Mouse (Mus musculus): Measurements from ENCODE around the gene Ap2a1. TPM values are rescaled to one million over a fixed set of nuclear protein-coding genes. Genes with fewer than 3 reads are reported as not detected.

Ap2a1 gene
- polyA plus RNA-seq, 1 experiment from 2014 or later = 54.0 TPM

DNA sequence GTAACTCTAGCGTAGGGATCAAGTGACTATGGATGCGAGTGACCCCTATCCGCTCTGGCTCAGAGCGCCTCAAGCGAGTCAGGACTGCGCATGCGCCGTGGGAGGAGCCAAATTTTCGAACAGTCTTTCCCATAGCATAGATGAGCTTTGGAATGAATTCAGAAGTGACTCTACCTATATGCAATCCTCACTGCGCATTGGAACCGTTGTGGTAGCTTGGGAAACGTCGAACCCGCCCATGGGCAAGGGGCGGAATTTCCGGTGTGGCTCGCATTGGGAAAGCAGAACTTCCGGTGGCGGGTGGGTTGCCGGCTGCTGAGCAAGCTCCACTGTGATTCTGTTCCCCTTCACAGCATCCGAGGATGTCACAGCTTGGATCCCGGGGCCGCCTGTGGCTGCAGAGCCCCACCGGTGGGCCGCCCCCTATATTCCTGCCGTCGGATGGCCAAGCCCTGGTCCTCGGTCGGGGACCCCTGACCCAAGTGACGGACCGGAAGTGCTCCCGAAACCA lies 72.2 kb downstream of the Ap2a1 start, which contains the start of gene Pnkp:
Gene Pnkp (plus strand): TSS at position 98 of the 511 bp plus-strand sequence.
- Histone ChIP-seq H3K4me2 (ENCODE audit: low read length) (peak within 1 kb of the TSS; percentile 95), H3K4me1 (ENCODE audit: control insufficient read depth in 2 of 2, insufficient read depth in 2 of 2, low read length in 2 of 2) (peaks cover 16 to 36% of the 10 kb centered on the region in 2 experiments)
- under 1% methylated on average over 32 of the region's 32 CpGs for WGBS

DNA sequence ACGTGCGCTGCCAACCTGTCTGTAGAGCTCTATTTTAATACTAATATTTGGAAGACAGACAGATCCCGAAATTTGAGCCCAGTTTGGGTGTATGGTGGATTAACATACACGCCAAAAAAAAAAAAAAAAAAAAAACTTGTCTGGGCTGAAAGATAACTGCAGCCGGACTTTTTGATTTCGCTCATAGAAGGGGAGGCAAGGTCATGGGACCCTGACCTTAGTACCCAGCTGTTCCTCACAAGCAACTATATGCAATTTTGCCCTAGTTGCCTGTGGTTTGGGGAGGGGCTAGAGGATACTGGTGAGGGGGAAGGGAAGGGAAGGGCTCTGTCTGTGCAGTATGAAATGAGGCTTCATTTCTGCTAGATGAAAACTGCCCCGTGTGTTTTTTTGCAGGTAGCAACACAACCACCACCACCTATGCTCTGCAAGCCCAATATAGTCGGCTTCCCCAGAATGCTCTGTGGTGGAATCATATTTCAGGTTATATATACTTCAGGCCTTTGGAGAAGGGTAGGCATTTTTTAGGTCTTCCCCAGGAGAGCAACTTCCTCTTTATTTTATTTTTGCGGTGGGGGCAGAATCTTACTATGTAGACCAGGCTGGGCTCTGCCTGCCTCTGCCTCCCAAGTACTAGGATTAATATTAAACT lies 72.9 kb downstream of the Ap2a1 start:
- WGBS = 57% methylated on average over 9 of the region's 9 CpGs
- no peak for ATAC-seq (ENCODE audit: insufficient number of reproducible peaks, insufficient read depth, low FRiP score, low read depth)
- Histone ChIP-seq H3K27me3 (ENCODE audit: control insufficient read depth, insufficient read depth, low read length) (no peaks in the 10 kb centered on the region), H3K27ac (replicated peaks in 1 of 2; ENCODE audit: control insufficient read depth in 1 of 2, insufficient read depth in 1 of 2, low read depth in 2 of 2, low read length in 2 of 2) (peak overlapping the region; percentile 92 to 95), H3K36me3 (ENCODE audit: control insufficient read depth, insufficient read depth, low read length) (peaks cover 33% of the 10 kb centered on the region), H3K4me1 (ENCODE audit: control insufficient read depth in 2 of 2, insufficient read depth in 2 of 2, low read length in 2 of 2) (peaks cover 16 to 38% of the 10 kb centered on the region in 2 experiments), H3K9me3 (ENCODE audit: control insufficient read depth, low read length) (no peaks in the 10 kb centered on the region), H3K4me2 (ENCODE audit: low read length) (peak overlapping the region; percentile 95), H3K9ac (ENCODE audit: low read length) (peak overlapping the region; percentile 92), H3K4me3 (ENCODE audit: control insufficient read depth in 1 of 2, insufficient read depth in 1 of 2, low read depth in 1 of 2, low read length in 2 of 2) (peak overlapping the region in 1 of 2 experiments; percentile 86; a peak in 3 of 4 replicates)

More for the DNA sequence above, 72.2 kb downstream of the Ap2a1 start, which contains the start of gene Pnkp:
- H3K36me3 ChIP-seq (ENCODE audit: control insufficient read depth, insufficient read depth, low read length) = peaks cover 35% of the 10 kb centered on the region
- H3K27ac ChIP-seq (replicated peaks in 1 of 2; ENCODE audit: control insufficient read depth in 1 of 2, insufficient read depth in 1 of 2, low read depth in 2 of 2, low read length in 2 of 2) = peak within 1 kb of the TSS; percentile 92 to 95
- no peaks in the 10 kb centered on the region for H3K27me3 ChIP-seq (ENCODE audit: control insufficient read depth, insufficient read depth, low read length)
- H3K9ac ChIP-seq (ENCODE audit: low read length) = peak within 1 kb of the TSS; percentile 92
- H3K4me3 ChIP-seq (ENCODE audit: control insufficient read depth in 1 of 2, insufficient read depth in 1 of 2, low read depth in 1 of 2, low read length in 2 of 2) = peak within 1 kb of the TSS; percentile 86 to 94
- 0 out of 2 replicates have a peak, but pooled peaks have one; percentile 23 for ATAC-seq (ENCODE audit: insufficient number of reproducible peaks, insufficient read depth, low FRiP score, low read depth)
- no peaks in the 10 kb centered on the region for H3K9me3 ChIP-seq (ENCODE audit: control insufficient read depth, low read length)

DNA sequence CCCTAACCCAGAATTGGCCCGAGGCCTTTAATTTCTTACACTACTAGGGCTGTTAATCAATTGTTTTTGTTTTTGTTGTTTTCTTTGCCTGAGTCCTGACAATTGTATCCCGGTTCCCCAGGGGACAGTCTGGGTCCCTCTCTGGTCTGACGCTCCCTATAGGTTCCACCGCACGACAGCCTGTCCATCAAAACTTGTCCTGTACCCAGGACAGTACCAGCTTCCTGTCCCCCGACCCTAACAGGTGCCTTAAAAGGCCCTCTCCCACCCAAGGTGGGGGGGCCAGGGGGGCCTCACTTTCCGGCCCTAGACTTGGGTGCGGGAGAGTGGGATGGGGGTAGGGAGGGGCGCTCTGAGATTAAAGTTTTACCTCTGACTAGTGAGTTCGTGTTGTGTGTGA lies 74.3 kb downstream of the Ap2a1 start:
- 35% methylated on average over 10 of the region's 10 CpGs for WGBS
- Histone ChIP-seq H3K9me3 (ENCODE audit: control insufficient read depth, low read length) (no peaks in the 10 kb centered on the region), H3K27me3 (ENCODE audit: control insufficient read depth, insufficient read depth, low read length) (no peaks in the 10 kb centered on the region), H3K4me1 (ENCODE audit: control insufficient read depth in 2 of 2, insufficient read depth in 2 of 2, low read length in 2 of 2) (peaks cover 23 to 48% of the 10 kb centered on the region in 2 experiments), H3K4me3 (ENCODE audit: control insufficient read depth in 1 of 2, insufficient read depth in 1 of 2, low read depth in 1 of 2, low read length in 2 of 2) (peak overlapping the region; percentile 46 to 59), H3K4me2 (ENCODE audit: low read length) (peak overlapping the region; percentile 81), H3K36me3 (ENCODE audit: control insufficient read depth, insufficient read depth, low read length) (peaks cover 34% of the 10 kb centered on the region), H3K27ac (replicated peaks in 1 of 2; ENCODE audit: control insufficient read depth in 1 of 2, insufficient read depth in 1 of 2, low read depth in 2 of 2, low read length in 2 of 2) (peak overlapping the region; percentile 93 to 96), H3K9ac (ENCODE audit: low read length) (peak overlapping the region; percentile 73)
- ATAC-seq (ENCODE audit: insufficient number of reproducible peaks, insufficient read depth, low FRiP score, low read depth) = no peak

DNA sequence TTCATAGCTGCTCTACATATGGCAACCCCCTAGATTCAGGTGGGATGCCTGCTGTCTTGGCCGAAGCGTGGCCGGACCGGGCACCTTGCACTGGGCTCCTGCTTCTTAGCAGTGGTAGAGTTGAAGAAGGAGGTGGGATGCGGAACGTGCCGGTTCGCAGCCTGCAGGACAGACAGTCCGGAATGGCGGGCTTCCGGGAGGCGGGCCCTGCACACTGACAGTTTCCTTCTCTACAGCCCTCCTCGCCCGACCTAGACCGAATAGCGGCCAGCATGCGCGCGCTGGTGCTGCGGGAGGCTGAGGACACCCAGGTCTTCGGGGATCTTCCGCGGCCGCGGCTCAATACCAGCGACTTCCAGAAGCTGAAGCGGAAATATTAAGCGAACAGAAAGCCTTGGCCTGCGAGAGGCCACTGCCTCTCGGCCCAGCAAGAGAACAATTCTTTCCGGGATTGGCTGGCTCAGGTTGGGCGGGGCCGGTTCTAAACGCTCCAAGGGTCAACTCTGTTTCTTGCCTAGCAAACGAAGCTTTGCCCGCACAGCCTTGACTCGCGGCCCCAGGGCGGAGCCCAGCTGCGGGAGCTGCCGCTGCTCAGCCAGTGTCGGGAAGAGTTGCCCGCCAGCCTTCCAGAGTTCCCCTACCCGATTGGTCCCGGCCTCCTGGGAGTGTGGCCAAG lies 74.8 kb downstream of the Ap2a1 start:
- H3K4me1 ChIP-seq (ENCODE audit: control insufficient read depth in 2 of 2, insufficient read depth in 2 of 2, low read length in 2 of 2) = peaks cover 23 to 48% of the 10 kb centered on the region in 2 experiments
- peak overlapping the region; percentile 73 for H3K9ac ChIP-seq (ENCODE audit: low read length)
- 1% methylated on average over 45 of the region's 45 CpGs for WGBS
- H3K9me3 ChIP-seq (ENCODE audit: control insufficient read depth, low read length) = no peaks in the 10 kb centered on the region
- no peaks in the 10 kb centered on the region for H3K27me3 ChIP-seq (ENCODE audit: control insufficient read depth, insufficient read depth, low read length)
- peak overlapping the region; percentile 46 to 59 for H3K4me3 ChIP-seq (ENCODE audit: control insufficient read depth in 1 of 2, insufficient read depth in 1 of 2, low read depth in 1 of 2, low read length in 2 of 2)
- peak overlapping the region; percentile 81 for H3K4me2 ChIP-seq (ENCODE audit: low read length)
- peaks cover 31% of the 10 kb centered on the region for H3K36me3 ChIP-seq (ENCODE audit: control insufficient read depth, insufficient read depth, low read length)
- H3K27ac ChIP-seq (replicated peaks in 1 of 2; ENCODE audit: control insufficient read depth in 1 of 2, insufficient read depth in 1 of 2, low read depth in 2 of 2, low read length in 2 of 2) = peak overlapping the region; percentile 93 to 96
- peak; percentile 34 for ATAC-seq (ENCODE audit: insufficient number of reproducible peaks, insufficient read depth, low FRiP score, low read depth)

DNA sequence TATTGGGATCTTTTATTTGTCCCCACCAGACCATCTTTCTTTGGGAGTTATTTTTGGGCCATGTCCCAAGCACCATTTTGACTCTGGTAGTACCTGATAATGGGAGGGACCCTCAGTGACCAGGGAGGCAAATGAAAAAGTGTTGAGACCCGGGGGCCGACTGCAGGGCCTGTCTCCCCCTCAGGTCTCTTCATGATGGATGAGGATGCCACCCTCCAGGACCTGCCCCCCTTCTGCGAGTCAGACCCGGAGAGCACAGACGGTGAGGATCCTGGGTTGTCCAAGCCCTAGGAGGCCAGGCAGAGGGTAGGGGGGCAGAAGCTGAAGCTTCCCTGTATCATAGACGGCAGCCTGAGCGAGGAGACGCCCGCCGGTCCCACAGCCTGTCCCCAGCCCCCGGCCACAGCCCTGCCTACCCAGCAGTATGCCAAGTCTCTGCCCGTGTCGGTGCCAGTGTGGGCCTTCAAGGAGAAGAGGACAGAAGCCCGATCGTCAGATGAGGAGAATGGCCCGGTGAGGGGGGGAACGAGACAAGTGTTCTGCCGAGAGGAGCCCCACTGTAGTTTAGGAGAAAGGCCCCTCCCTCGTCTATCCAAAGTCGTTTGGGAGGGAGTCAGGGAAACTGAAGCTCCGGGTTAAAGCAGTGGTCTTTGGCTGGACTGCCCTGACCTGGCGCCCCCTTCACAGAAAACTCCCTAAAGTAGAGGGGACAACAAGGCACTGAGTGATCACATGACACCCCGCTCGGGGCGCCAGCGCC lies 75.5 kb downstream of the Ap2a1 start:
- H3K9ac ChIP-seq (ENCODE audit: low read length) = peak overlapping the region; percentile 73
- WGBS = 26% methylated on average over 25 of the region's 26 CpGs
- no peaks in the 10 kb centered on the region for H3K9me3 ChIP-seq (ENCODE audit: control insufficient read depth, low read length)
- peaks cover 26% of the 10 kb centered on the region for H3K36me3 ChIP-seq (ENCODE audit: control insufficient read depth, insufficient read depth, low read length)
- H3K27ac ChIP-seq (replicated peaks in 1 of 2; ENCODE audit: control insufficient read depth in 1 of 2, insufficient read depth in 1 of 2, low read depth in 2 of 2, low read length in 2 of 2) = peak overlapping the region; percentile 93 to 96
- peaks cover 23 to 48% of the 10 kb centered on the region in 2 experiments for H3K4me1 ChIP-seq (ENCODE audit: control insufficient read depth in 2 of 2, insufficient read depth in 2 of 2, low read length in 2 of 2)
- H3K4me3 ChIP-seq (ENCODE audit: control insufficient read depth in 1 of 2, insufficient read depth in 1 of 2, low read depth in 1 of 2, low read length in 2 of 2) = peak overlapping the region; percentile 46 to 59
- no peaks in the 10 kb centered on the region for H3K27me3 ChIP-seq (ENCODE audit: control insufficient read depth, insufficient read depth, low read length)
- no peak for ATAC-seq (ENCODE audit: insufficient number of reproducible peaks, insufficient read depth, low FRiP score, low read depth)
- H3K4me2 ChIP-seq (ENCODE audit: low read length) = peak overlapping the region; percentile 81

DNA sequence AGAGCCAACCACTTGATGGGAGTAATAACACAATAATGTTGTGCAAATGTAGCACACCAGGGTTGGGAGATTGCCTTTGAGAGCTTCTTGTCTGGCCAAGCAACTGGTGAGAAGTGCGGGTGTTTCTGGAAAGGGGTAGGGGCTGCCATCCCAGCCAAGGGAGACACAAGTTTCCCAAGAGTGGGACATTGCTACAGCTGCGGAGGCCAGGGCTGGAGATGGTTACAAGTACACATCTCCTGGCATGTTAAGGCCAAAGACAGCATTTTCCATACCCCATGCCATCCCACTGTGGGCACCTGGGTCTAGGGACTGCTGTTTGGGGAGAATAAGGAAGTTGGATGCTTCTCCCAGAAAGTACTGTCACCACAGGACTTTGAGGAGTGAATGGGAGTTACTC lies 76.2 kb downstream of the Ap2a1 start:
- Histone ChIP-seq H3K9ac (ENCODE audit: low read length) (0 out of 2 replicates have a peak overlapping the region, but pooled peaks have one; percentile 73), H3K4me1 (ENCODE audit: control insufficient read depth in 2 of 2, insufficient read depth in 2 of 2, low read length in 2 of 2) (peaks cover 26 to 43% of the 10 kb centered on the region in 2 experiments), H3K4me3 (ENCODE audit: control insufficient read depth in 1 of 2, insufficient read depth in 1 of 2, low read depth in 1 of 2, low read length in 2 of 2) (no peak overlapping the region), H3K27ac (replicated peaks in 1 of 2; ENCODE audit: control insufficient read depth in 1 of 2, insufficient read depth in 1 of 2, low read depth in 2 of 2, low read length in 2 of 2) (no peak overlapping the region), H3K27me3 (ENCODE audit: control insufficient read depth, insufficient read depth, low read length) (no peaks in the 10 kb centered on the region), H3K4me2 (ENCODE audit: low read length) (peak overlapping the region; percentile 81), H3K9me3 (ENCODE audit: control insufficient read depth, low read length) (no peaks in the 10 kb centered on the region), H3K36me3 (ENCODE audit: control insufficient read depth, insufficient read depth, low read length) (peaks cover 22% of the 10 kb centered on the region)
- WGBS = 89% methylated on average over 2 of the region's 2 CpGs
- no peak for ATAC-seq (ENCODE audit: insufficient number of reproducible peaks, insufficient read depth, low FRiP score, low read depth)
